Mouse (Mus musculus) MEL (cell line): ENCODE data around the gene Celf2. TPM values are rescaled to one million over a fixed set of nuclear protein-coding genes. Genes with fewer than 3 reads are reported as not detected.

Experiments
- DNase-seq: peaks from one replicate; pipeline ENCODE4 v3.0.0; 2011; ENCODE audit warnings: low read depth, low spot score
- H3K27ac ChIP-seq: 2 replicates; pipeline ENCODE4 v1.5.1; 2012; ENCODE audit warnings: low read depth, mild to moderate bottlenecking, control low read depth, low read length, moderate library complexity; ENCODE audit not compliant: control insufficient read depth
- H3K27me3 ChIP-seq, 2 experiments: fragments of 150-350 bp in 1 of 2; sonication (generic) in 1 of 2; 2 replicates each; pipeline ENCODE4 v1.6.1; 2012; ENCODE audit warnings: low read length in 2 of 2, mild to moderate bottlenecking in 2 of 2, improper control_type of control experiment in 1 of 2, moderate library complexity in 1 of 2; ENCODE audit not compliant: insufficient read depth in 2 of 2, control insufficient read depth in 1 of 2
- H3K36me3 ChIP-seq, 2 experiments: 2 replicates each; pipeline ENCODE4 v1.6.1; 2012 to 2014; ENCODE audit warnings: low read length in 2 of 2, improper control_type of control experiment in 1 of 2, inconsistent platforms in 1 of 2, mild to moderate bottlenecking in 1 of 2; ENCODE audit not compliant: insufficient read depth in 2 of 2, control insufficient read depth in 1 of 2
- H3K4me1 ChIP-seq, 2 experiments: fragments of 150-350 bp in 1 of 2; sonication (generic) in 1 of 2; 2 replicates each; pipeline ENCODE4 v1.6.1; 2012; ENCODE audit warnings: low read length in 2 of 2, improper control_type of control experiment in 1 of 2, mild to moderate bottlenecking in 1 of 2; ENCODE audit not compliant: insufficient read depth in 2 of 2, control insufficient read depth in 1 of 2
- H3K4me3 ChIP-seq, 2 experiments: fragments of 150-350 bp in 1 of 2; sonication (generic) in 1 of 2; 2 replicates each; pipeline ENCODE4 v1.5.1; 2012; ENCODE audit warnings: low read depth in 2 of 2, low read length in 2 of 2, mild to moderate bottlenecking in 2 of 2, moderate library complexity in 2 of 2, control low read depth in 1 of 2, improper control_type of control experiment in 1 of 2; ENCODE audit not compliant: control insufficient read depth in 1 of 2, insufficient read depth in 1 of 2
- H3K79me2 ChIP-seq: 2 replicates; pipeline ENCODE4 v1.6.1; 2012; ENCODE audit warnings: mild to moderate bottlenecking, low read length, moderate library complexity; ENCODE audit not compliant: control insufficient read depth, poor library complexity, insufficient read depth
- H3K9ac ChIP-seq: 2 replicates; pipeline ENCODE4 v1.6.1; 2012; ENCODE audit warnings: low read depth, mild to moderate bottlenecking, control low read depth, low read length, moderate library complexity; ENCODE audit not compliant: control insufficient read depth, poor library complexity, severe bottlenecking
- H3K9me3 ChIP-seq: fragments of 150-350 bp; sonication (generic); replicated peaks from 2 replicates; pipeline ENCODE4 v1.6.1; 2012; ENCODE audit warnings: mild to moderate bottlenecking, low read length, improper control_type of control experiment, moderate library complexity; ENCODE audit not compliant: insufficient read depth
- ETS1 ChIP-seq: IDR thresholded peaks from 2 replicates; pipeline ENCODE4 v1.6.1; 2012; ENCODE audit warnings: low read depth, mild to moderate bottlenecking, inconsistent platforms, low read length, improper control_type of control experiment, moderate library complexity
- GABPA ChIP-seq: IDR thresholded peaks from 2 replicates; pipeline ENCODE4 v1.6.1; 2012; ENCODE audit warnings: low read depth, mild to moderate bottlenecking, inconsistent platforms, low read length, improper control_type of control experiment, moderate library complexity
- HCFC1 ChIP-seq: IDR thresholded peaks from 2 replicates; pipeline ENCODE4 v1.6.1; 2012; ENCODE audit warnings: low read depth, mild to moderate bottlenecking, inconsistent platforms, low read length, improper control_type of control experiment, moderate library complexity
- MAFK ChIP-seq: IDR thresholded peaks from 2 replicates; pipeline ENCODE4 v1.6.1; 2011; ENCODE audit warnings: low read depth, mild to moderate bottlenecking, low read length, improper control_type of control experiment, borderline replicate concordance
- MEF2A ChIP-seq: IDR thresholded peaks from 2 replicates; pipeline ENCODE4 v1.6.1; 2014; ENCODE audit warnings: low read depth, mild to moderate bottlenecking, inconsistent platforms, low read length, improper control_type of control experiment; ENCODE audit not compliant: poor library complexity, insufficient replicate concordance, severe bottlenecking; ENCODE audit errors: extremely low read depth
- MXI1 ChIP-seq: IDR thresholded peaks from 2 replicates; pipeline ENCODE4 v1.6.1; 2011; ENCODE audit warnings: mild to moderate bottlenecking, low read depth, low read length, improper control_type of control experiment
- MYB ChIP-seq: IDR thresholded peaks from 2 replicates; pipeline ENCODE4 v1.6.1; 2011; ENCODE audit warnings: mild to moderate bottlenecking, low read depth, low read length, improper control_type of control experiment
- NELFE ChIP-seq: IDR thresholded peaks from 2 replicates; pipeline ENCODE4 v1.6.1; 2011; ENCODE audit warnings: low read depth, low read length, improper control_type of control experiment
- NRF1 ChIP-seq: IDR thresholded peaks from 2 replicates; pipeline ENCODE4 v1.6.1; 2014; ENCODE audit warnings: low read depth, mild to moderate bottlenecking, inconsistent platforms, low read length, improper control_type of control experiment, moderate library complexity; ENCODE audit not compliant: poor library complexity, insufficient read depth, severe bottlenecking
- POLR2AphosphoS2 ChIP-seq: IDR thresholded peaks from 2 replicates; pipeline ENCODE4 v1.6.1; 2011; ENCODE audit warnings: low read length, improper control_type of control experiment
- SIN3A ChIP-seq: IDR thresholded peaks from 2 replicates; pipeline ENCODE4 v1.6.1; 2012; ENCODE audit warnings: low read length, improper control_type of control experiment, inconsistent platforms
- TCF12 ChIP-seq: IDR thresholded peaks from 2 replicates; pipeline ENCODE4 v1.6.1; 2014; ENCODE audit warnings: low read depth, mild to moderate bottlenecking, inconsistent platforms, low read length, improper control_type of control experiment, moderate library complexity
- USF1 ChIP-seq: IDR thresholded peaks from 2 replicates; pipeline ENCODE4 v1.6.1; 2014; ENCODE audit warnings: low read depth, mild to moderate bottlenecking, inconsistent platforms, low read length, improper control_type of control experiment, moderate library complexity
- USF2 ChIP-seq, 2 experiments: IDR thresholded peaks; 2 replicates each; pipeline ENCODE4 v1.6.1; 2011 to 2012; ENCODE audit warnings: improper control_type of control experiment in 2 of 2, low read length in 2 of 2, borderline replicate concordance in 1 of 2, inconsistent platforms in 1 of 2, low read depth in 1 of 2, mild to moderate bottlenecking in 1 of 2; ENCODE audit not compliant: insufficient read depth in 1 of 2
- ZC3H11A ChIP-seq: IDR thresholded peaks from 2 replicates; pipeline ENCODE4 v1.6.1; 2012; ENCODE audit warnings: low read depth, mild to moderate bottlenecking, inconsistent platforms, low read length, improper control_type of control experiment
- ZKSCAN1 ChIP-seq: IDR thresholded peaks from 2 replicates; pipeline ENCODE4 v1.6.1; 2012; ENCODE audit warnings: low read depth, mild to moderate bottlenecking, inconsistent platforms, low read length, improper control_type of control experiment, moderate library complexity
- ZNF384 ChIP-seq: IDR thresholded peaks from 2 replicates; pipeline ENCODE4 v1.6.1; 2012; ENCODE audit warnings: low read depth, mild to moderate bottlenecking, inconsistent platforms, low read length, improper control_type of control experiment
- polyA plus RNA-seq, 2 experiments: library from polyadenylated mRNA; stranded (reverse) in 1 of 2; unstranded in 1 of 2; fragments of >175 nt in 1 of 2; fragments of >200 nt in 1 of 2; gene quantifications; 2 replicates each; pipeline versions ENCODE4 v1.2.1 to v1.2.4; 2012; ENCODE audit warnings: low replicate concordance in 2 of 2, low read depth in 1 of 2; ENCODE audit not compliant: insufficient read length in 2 of 2, insufficient read depth in 1 of 2, missing spikeins in 1 of 2
- total RNA-seq: library from RNA; depleted of rRNA; stranded (reverse); fragments of 300-350 nt; gene quantifications from 2 replicates; pipeline ENCODE4 v1.2.3, GENCODE M21; 2012

Celf2 gene
- total and polyA plus RNA-seq, 3 experiments, result 8.9 to 16.7 TPM; not detected in 1

GRCm38 (mm10) chr2:6523924-6524300 is 985.5 kb downstream of the Celf2 start:
- DNase-seq, result no peak
- Histone ChIP-seq H3K27me3 (no peaks in the 10 kb centered on the region), H3K4me3 (no peak overlapping the region), H3K4me1 (no peaks in the 10 kb centered on the region), H3K27ac (no peak overlapping the region), H3K9ac (no peak overlapping the region), H3K9me3 (no peaks in the 10 kb centered on the region), H3K79me2 (no peaks in the 10 kb centered on the region), H3K36me3 (no peaks in the 10 kb centered on the region)
- no peak for TF ChIP-seq ZKSCAN1
- TF ChIP-seq USF2 (IDR thresholded peaks at IDR 0.05; ENCODE audit: borderline replicate concordance in 1 of 2, insufficient read depth in 1 of 2, low read depth in 1 of 2, low read length in 2 of 2), result no peak
- TF ChIP-seq MEF2A, result no peak
- no peak for TF ChIP-seq ZNF384
- TF ChIP-seq USF1, result no peak
- no peak for TF ChIP-seq ETS1
- TF ChIP-seq MXI1, result no peak
- TF ChIP-seq TCF12, result no peak
- no peak for TF ChIP-seq SIN3A
- TF ChIP-seq HCFC1, result no peak
- TF ChIP-seq ZC3H11A, result no peak
- no peak for TF ChIP-seq MAFK
- TF ChIP-seq NELFE, result no peak
- TF ChIP-seq POLR2AphosphoS2, result no peak
- TF ChIP-seq MYB, result no peak

- TF ChIP-seq MEF2A, result no peak
- TF ChIP-seq NRF1, result no peak
- no peak for TF ChIP-seq HCFC1
- no peak for TF ChIP-seq GABPA
- DNase-seq, result no peak
These were observed 986.0 kb downstream of the Celf2 start for GRCm38 (mm10) chr2:6523261-6523923.

More at GRCm38 (mm10) chr2:6523261-6523923, 986.0 kb downstream of the Celf2 start:
- Histone ChIP-seq H3K9me3 (no peaks in the 10 kb centered on the region), H3K79me2 (no peaks in the 10 kb centered on the region), H3K27ac (no peak overlapping the region), H3K4me3 (no peak overlapping the region), H3K36me3 (no peaks in the 10 kb centered on the region), H3K4me1 (no peaks in the 10 kb centered on the region), H3K27me3 (no peaks in the 10 kb centered on the region), H3K9ac (no peak overlapping the region)
